Mouse (Mus musculus) thymus, adult 2 months (tissue): Measurements from ENCODE around the gene Spop.

Source experiments
- CTCF ChIP-seq: fragments of 200-500 bp; IDR thresholded peaks from 2 replicates; pipeline ENCODE4 v1.5.1; 2012; ENCODE audit warnings: mild to moderate bottlenecking, control low read depth, low read length, moderate library complexity, borderline replicate concordance; ENCODE audit not compliant: control insufficient read depth, poor library complexity, insufficient read depth; ENCODE audit errors: extremely low read depth
- POLR2A ChIP-seq: fragments of 200-500 bp; IDR thresholded peaks from 2 replicates; pipeline ENCODE4 v1.6.1; 2012; ENCODE audit warnings: mild to moderate bottlenecking, low read length, control low read depth, moderate library complexity; ENCODE audit not compliant: control insufficient read depth, poor library complexity, insufficient read depth; ENCODE audit errors: extremely low read depth

DNA sequence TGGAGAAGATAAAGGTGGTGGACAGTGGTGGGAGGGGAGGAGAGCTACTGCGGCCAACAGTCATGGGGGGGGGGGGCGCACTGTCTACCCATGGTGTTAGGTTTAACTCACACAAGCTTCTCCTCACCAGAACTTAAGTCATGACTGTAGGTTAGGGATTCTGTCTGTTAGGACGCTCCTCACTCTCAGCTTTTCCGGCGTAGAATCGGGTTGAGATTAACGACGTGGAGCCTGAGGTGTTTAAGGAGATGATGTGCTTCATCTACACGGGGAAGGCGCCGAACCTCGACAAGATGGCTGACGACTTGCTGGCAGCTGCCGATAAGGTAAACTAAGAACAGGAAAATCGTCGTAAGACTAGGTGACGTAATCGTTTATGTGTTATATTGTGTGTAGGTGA, 71.8 kb downstream of the Spop start:
- TF ChIP-seq POLR2A (no peak), CTCF (no peak)
